Mouse (Mus musculus) CD4-positive helper T cell, adult 2 months (primary cell): Measurements from ENCODE around the gene Tnni3k.

Source experiments
- DNase-seq: peaks from one replicate; pipeline ENCODE4 v3.0.0-alpha.2; 2012; ENCODE audit warnings: low read depth, missing footprints, low spot score

Gene Tnni3k

DNA sequence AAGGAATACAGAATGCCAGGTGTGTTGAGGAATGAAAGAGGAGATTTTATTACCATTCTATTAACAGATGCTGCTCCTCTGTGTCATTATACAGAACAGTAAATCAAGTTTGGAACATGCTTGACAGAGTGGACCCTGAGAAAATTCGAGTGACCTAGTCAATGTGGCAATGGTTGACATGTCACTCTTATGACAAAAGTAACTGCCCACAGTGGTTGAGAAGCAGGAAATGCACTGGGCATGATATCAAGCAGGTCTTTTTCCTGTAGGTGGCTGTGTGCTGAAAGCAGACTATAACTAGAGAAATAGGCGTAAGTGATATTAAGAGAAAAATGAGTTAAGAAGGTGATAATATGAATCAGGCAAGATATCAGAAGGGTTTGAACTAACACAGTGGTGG lies 105.7 kb downstream of the Tnni3k start:
- DNase-seq = no peak

DNA sequence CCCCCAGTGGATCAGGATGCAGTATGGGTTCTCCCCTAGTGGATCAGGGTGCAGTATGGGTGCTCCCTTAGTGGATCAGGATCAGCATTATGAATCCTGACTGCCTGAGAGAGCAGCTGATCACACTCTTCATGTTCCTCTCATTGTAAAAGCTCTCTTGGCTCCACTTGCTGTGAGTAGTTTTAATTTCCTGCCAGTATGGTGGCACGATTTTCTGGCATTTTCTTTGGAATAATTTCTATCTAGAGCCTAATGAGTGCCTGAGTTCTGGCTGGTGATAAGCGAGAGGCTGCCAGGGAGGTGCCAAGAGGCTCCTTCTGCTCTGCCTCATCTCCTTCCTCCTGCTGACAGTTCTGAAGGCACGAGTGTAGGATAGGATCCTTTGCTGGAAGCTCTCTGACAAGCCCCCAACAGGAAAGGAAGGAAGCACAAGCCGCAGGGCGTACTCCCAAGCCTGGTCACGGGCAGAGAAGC lies 109.5 kb downstream of the Tnni3k start:
- no peak for DNase-seq

DNA sequence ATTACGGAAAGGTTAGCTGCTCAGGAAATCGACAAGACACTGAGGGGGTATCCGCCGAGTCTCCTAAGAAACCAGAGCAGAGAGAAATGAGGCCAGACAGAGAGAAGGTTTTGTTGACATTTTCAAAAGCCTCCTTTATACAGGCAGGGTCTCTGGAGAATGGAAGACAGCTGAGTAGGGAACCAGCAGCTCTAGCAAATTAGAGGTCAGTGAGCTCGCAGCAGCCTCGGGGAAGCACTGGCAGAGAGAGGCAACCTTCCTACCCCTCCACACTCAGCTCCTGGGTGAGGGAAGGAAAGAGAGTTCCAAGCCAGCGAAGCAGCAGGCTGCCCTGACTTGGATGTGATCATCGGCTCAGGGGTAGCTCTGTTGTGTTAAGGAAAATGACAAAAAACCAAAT lies 127.5 kb downstream of the Tnni3k start:
- no peak for DNase-seq

DNA sequence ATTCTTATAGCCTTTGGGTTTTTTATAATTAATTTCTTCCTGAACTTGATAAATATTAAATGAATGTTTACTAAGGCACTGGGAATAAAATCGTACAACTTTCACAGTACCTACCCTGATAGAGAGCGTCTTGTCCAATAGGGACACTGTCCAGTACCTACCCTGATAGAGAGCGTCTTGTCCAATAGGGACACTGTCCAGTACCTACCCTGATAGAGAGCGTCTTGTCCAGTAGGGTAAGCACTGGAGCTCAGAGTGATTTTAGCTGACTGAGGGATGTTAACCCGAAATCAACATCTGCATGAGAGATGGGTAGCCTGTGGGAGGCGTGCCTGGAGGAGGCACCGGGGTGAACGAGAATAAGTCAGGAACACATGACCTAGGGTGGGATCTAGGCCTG lies 130.3 kb downstream of the Tnni3k start:
- DNase-seq = no peak

DNA sequence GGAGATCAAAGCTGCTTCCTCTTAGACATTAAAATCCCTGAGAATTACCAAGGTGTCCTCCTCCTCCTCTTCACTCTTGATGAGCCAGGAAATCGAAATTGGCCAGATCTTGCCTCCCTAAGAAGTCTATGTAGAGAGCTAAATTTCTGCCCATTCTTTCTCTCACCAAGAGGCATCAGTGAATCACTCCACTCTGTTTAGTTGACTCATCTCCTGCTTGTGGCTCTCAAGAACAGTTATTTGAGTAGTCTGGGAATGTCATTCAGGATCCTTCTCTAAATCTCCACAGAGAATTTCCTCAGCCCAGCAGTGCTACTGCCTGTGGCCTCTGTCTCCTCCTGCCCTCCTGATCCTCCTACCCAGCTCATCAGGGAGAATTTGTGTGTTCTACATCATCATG lies 139.6 kb downstream of the Tnni3k start:
- no peak for DNase-seq

DNA sequence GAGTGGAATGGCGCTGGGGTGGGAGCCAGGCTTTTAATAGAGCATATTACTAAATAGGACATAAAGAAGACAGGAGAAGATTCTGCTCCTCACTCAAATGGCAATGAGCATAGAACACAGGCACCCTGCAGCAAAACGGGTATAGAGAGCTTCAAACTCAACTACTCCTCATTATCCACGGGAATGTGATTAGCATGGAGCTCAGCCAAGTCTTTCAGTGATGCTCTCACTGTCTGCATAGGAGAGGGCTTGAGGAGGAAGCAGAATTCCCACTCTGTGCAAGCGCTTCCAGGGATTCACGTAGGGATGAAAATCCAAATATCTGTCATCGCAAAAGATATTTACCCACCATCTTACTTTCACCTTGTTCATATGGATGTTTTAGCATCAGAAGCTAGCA lies 141.6 kb downstream of the Tnni3k start:
- no peak for DNase-seq

DNA sequence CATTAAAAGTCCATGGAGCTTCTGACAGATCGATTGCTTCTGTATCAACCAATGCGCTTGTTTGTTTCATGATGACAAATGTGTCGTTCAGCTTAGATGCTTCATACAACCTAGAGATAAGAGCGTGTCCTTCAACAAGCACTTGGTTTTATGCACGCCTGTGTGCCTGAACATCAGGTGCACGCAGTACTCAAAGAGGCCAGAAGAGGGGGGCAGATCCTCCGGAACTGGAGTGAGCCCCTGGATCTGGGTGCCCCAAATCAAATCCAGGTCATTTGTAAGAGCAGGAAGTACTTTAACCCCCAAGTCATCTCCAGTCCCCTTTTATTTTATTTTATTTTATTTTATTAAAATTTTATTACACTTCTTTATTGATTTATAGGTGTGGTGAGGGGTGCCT lies 158.5 kb downstream of the Tnni3k start:
- DNase-seq = no peak

DNA sequence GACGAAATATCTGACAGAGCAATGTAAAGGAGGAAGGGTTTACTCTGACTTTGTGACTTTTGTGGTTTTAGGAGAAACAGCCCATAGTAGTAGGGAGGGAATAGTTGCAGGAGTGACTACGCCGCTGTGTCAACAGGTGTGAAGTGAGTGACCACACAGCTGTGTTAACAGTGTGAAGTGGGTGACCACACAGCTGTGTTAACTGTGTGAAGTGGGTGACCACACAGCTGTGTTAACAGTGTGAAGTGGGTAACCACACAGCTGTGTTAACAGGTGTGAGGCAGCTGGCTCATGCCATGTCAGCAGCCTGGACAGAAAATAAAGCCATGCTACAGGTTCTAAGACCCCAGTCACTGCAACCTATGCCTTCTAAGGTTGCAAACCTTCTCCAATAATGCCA lies 162.0 kb downstream of the Tnni3k start:
- no peak for DNase-seq

DNA sequence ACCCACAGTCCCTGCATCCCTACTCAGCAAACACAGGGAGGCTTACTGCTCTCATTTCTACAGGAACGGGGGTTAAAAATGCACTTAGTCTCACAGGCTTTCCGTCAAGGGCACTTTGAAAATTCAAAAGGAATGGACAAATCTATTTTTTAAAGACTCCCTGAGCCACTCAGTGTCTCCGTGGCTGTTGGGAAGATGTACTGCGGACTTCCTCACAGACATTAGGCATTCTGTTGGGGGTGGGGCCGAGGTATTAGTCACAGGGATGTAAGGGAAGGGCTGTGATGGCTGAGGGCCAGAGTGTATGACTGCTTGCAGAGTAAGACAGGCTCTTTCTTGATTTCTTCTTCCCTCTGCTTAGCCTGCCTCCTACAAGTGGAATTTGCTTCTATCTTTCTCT lies 169.8 kb downstream of the Tnni3k start:
- no peak for DNase-seq

DNA sequence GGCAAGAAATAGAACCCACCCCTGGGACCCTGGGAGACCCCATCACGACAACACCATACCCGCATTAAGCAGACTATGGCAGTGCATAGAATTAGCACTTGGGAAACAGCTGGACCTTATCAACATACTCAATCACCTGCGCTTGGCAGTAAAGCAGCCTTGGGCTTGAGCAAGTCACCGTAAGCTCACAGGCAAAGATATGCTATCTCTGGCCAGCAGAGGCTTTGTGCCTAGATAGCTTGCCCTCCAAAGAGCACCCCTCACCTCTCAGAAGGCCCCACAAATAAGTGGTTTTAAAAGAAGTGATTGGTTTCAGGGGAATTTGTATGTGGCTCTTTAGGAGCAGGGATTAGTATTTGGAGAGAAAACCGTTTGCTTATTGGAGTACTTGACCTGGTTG lies 170.2 kb downstream of the Tnni3k start:
- DNase-seq = no peak

DNA sequence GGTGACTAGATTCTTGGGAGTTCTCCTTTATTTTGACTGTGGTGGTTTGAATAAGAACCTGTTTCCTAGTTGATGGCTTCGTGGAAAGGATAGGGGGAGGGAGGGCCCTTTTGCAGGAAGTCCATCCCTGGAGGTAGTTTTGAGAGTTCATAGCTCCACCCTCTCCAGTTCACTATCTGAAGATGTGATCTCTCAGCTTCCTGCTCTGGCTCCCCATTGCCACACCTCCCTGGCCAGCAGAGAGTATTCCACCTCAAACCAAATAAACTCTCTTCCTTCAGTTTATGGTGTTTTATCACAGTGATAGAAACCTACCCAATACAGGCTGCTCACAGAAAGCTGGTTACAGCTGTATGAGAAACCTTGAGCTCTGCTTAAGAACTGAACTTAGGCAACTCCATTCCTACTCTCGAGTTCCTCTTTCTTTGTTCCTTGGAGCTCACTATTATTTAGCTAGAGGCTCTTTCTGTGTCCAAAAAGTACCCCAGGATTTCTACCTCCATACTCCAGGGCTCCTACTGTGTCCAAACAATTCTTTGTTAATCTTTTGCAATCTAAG lies 173.7 kb downstream of the Tnni3k start:
- DNase-seq = no peak

DNA sequence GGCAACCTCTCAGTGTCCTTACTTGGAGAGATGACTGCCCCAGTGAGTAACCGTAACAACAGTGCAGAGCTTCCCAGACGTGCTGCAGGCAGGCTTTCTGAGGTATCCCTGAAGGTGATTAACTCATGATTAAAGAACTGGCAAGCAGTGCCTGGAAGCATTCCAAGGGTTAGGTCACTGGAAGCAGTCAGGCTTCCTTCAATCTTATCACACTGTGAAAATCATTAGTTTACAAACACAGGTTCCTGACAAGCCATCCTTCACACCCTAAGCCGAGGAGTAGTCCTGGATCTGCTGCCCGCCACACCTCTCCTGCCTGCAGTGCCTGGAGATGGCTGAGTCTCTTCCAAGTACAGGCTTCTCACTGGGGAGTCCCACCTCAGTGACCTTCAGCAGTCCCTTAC lies 174.7 kb downstream of the Tnni3k start:
- no peak for DNase-seq

DNA sequence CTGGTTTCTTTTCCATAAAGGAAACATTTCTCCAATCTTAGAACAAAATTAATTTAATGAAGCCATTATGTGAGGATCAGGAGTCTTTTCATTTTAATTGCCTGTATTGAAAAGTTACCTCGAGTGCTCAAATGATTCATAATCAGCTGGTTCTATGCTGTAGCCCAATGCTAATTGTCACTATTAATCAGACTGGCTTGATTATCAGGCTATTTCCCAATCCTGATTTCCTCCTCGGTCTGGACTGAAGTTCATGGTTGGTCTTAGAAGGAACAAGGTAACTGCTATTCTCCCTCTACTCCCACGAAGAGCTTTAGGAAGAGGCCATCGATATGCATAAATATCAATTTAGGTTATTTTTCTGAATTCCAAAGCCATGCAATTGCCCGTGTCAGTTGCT lies 175.1 kb downstream of the Tnni3k start:
- no peak for DNase-seq

DNA sequence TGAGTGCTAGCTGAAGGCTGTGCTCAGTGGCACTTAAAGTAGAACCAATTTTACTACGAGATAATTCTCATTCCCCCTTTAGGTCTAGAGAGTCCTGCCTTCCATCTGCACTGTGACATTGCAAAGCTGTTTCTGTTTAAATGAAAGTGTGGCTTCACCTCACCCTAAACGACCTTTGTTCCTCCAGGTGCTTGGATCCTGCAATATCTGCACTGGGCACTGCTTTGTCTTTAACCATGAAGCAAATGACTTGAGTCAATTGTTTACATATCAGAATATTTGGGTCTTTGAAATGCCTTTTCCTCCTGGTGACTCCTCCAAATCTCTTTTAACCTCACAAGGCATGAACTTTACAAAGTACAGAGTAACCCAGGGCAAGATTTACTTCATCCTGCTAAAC lies 175.7 kb downstream of the Tnni3k start:
- DNase-seq = no peak

DNA sequence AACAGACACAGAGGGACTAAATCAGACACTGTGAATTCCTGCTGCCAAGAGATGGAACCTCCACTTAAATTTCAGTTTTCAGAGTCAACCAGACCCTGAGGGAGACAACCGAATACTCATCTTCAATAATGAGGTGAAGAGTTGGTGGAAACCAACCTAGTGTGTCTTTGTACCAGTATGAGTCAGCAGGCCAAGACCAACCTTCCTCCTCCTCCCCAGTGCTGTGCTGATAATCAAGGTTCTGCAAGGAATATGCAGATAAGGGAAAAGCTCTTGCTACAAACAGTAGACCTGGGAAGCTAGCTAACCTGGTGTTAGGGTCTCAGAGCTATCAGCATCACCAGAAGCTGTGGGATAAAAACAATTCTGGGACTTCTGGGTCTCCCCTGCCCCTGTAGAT lies 176.1 kb downstream of the Tnni3k start:
- DNase-seq = no peak

DNA sequence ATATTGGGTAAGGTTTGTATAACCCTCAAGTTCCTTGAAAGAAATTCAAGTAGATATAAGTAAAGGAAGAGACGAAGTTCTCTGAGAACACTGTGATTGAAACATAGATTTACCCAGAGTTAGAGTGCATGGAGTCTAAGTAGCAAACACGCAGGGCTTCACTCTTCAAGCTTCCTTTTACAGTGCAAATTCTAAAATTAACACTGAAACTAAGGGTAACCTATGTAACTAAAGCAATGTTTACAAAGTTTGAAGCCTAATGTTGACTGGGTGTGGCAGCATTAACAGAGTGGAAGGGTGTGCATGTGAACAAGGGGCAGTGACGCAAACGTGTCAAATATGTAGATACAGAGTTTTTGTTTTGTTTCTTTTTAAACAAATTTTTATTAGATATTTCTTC lies 186.4 kb downstream of the Tnni3k start:
- DNase-seq = no peak

DNA sequence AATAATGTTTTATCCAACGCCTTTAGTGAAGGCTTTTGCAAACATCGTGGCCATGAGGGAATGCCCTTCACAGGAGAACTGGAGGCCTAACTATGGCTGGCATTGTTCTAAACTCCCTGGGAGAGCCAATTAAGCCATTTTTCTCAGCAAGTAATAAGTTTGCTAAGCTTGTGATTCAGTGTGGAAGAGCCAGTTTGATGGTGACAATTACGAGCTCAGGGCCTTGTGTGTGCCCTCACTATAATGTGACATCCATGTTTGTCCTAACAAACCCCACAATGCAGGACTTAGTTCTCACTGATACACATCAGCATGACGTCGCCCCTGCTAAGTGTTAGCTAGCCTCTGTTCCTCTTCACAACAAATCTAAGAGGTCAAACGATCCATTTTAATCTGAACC lies 193.3 kb downstream of the Tnni3k start:
- DNase-seq = no peak

DNA sequence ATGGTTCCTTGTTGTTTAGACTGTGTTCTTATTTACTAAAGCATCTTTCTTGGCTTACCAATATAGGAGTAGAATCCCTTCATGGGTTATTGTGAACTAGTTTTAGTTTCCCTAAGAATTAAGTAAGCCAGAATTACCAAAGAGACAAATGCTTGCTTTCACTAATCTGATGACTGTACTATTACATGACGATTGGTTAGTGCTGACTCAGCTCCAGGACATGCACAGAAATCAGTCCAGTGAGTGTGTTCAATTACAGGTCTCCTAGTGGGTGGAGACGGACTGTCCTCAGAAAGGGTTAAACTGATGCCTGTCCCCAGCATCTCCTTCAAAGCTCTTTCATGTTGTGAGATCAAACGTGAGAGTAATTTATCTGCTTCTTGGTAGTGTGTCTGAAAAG lies 195.5 kb downstream of the Tnni3k start:
- DNase-seq = no peak

DNA sequence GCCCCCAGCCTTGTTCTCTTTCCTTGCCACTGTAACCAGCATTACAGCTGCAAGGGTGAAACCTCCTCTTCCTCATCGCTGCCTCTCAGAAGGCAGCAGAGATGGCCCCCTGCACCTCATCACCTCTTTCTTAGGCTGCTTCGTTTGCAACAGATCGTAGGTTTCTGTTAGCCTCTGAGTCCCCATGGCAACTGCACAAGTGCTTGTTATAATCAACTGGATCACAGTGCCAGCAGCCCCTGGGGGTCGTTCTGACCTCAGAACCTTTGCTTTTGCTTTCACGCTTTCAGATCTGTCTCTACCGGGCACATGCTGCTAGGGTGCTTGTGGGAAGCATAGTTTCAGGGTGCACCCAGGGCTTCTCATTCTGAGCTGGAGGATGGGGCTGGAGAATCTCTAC lies 201.9 kb downstream of the Tnni3k start:
- no peak for DNase-seq

DNA sequence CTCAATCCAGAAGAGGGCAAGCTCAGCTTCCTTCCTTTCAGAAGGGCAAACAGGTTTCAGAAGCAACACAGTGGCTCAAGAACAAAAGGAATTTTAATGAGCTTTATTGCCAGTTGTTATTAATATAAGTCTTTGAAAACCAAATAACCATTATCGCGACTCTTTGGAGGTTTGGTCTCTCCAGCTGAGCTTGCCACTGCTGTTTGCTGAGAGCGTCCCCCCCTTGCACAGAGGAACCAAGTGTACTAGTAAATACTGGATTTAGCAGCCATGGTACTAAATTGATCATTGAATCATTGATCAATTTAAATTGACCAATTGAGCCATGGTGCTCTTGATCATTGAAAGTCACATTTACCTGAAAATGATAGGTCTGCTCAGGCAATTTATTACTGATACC lies 202.9 kb downstream of the Tnni3k start:
- no peak for DNase-seq

DNA sequence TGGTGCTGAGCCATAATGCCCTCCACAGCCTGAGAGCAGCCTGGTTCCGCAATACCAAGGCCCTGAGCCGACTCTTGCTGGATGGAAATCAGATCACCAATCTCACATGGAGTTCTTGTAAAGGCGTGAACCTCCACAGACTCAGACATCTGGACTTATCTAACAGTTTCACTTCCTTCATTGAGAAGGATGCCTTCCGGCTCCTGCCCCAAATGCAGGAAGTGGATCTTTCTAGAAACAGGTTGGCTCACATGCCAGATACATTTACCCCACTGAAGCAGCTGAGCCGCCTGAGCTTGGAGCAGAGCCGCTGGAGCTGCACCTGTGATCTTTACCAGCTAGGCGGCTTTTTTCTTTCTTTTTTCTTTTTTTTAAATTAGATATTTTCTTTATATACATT lies 213.0 kb downstream of the Tnni3k start:
- DNase-seq = no peak

DNA sequence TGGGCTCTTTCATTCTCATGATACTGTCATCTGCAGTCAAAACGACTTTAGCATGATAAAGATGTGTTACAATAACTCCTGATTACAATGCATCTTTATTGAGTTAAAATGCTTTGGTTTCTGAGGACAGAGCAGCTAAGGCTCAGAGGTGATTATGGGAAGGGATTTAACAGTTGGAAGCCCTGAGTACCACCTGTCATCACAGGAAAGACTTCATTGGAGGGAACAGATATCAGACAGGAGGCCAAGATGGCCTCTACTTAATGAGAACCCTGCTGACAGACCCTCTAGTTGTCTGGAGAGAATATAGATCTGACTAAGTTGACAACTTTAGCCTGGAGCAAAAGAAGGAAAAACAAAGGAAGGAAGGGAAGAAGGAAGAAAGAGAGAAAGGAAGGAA lies 214.1 kb downstream of the Tnni3k start:
- DNase-seq = no peak

DNA sequence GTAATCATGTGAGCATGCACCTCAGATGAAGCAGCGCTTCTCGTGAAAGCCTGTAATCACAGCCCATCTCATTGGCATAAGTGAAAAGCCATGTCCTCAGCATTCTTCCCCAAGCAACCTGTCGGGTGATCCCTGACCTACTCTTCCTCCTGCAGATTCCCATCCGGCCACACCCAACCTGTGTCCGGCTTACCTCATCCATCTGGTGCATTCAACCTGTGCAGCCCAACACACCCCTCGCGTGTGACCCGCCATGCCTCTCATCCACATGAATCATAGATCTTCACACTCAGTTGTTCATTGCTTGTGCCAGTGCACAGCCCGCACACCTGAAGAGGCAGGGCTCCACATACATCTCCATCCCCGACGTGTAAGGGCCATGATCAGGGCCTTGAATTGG lies 217.3 kb downstream of the Tnni3k start:
- DNase-seq = no peak

DNA sequence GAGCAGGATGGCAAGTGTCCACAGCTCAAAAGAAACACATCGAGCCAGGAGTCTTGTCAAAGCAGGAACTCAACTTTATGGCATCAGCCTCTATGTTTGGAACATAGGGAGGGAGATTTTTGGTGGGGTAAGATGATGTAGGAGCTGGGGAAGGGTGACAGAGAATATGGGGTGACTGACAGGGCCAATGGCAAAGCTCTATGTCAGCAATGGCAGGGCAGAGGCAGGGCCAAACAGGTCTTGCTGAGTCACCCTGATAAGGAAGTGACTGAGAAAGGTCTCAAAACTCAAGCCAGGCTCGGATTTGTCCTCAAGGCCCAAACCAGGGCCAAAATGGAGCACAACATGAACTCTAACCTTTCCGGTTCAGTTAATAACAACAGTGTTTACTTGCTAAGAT lies 219.1 kb downstream of the Tnni3k start:
- no peak for DNase-seq

DNA sequence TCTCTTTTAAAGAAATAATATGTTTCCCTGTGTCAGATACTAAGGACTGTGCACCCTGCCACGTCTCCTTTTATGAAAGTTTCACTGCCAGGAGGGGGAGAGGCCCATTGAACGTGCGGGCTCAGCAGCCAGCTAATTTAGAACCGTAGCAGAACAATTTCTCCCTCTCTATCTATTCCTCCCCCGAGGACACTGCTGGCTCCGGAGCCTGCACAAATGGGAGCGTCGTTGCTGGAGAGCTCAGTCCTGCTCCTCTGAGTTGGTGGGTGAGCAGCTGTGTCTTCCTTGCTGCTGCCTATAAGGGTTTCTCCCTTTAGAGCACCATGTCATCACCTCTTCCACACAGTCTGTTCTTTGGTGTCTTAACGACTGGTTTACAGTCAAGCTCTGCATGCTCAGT lies 220.8 kb downstream of the Tnni3k start:
- no peak for DNase-seq
